Mouse (Mus musculus) ovary, postnatal 36 days (tissue): ENCODE measurements around the gene Ptpn21.

Source experiments
- DNase-seq: peaks from one replicate; pipeline ENCODE4 v3.0.0; 2022; ENCODE audit warnings: low spot score, mixed read lengths

Gene Ptpn21

DNA sequence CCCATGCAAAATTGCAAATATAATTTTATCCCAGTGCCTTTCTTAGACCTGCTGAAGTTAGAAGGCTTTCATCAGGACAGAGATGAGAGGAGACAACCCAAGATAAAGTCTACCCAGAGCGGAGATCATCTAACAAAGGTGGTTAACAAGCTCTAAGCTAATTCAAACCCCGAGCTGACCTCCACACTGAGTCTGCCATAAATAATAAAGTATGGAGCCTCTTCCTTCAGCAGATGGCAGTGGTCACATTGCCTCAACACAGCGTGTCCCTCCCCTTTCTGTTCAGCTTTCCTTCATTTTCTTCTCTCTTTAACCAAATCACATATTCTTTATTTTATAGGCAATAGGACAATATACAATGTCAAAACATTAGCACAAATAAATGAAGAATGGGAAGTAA is 16.2 kb downstream of the Ptpn21 start:
- no peak for DNase-seq

DNA sequence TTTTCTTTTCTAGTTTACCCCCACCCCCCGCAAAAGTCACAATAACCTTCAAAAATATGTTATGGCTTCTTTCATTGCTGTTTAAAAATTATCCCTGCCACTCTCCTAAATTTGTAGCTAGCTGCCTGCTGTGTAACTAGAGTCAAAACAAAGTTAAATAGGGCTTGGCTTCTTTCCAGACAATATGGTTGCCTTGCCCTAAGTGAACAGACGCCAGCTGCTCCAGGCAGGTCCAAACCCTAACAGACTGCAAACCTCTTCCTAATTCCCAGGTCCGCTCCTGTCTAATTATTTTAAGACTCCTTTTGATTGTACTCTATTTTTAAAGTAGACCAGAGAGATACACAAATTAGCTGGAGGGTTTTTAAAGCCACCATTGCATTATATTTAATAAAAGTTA is 16.6 kb downstream of the Ptpn21 start:
- no peak for DNase-seq

DNA sequence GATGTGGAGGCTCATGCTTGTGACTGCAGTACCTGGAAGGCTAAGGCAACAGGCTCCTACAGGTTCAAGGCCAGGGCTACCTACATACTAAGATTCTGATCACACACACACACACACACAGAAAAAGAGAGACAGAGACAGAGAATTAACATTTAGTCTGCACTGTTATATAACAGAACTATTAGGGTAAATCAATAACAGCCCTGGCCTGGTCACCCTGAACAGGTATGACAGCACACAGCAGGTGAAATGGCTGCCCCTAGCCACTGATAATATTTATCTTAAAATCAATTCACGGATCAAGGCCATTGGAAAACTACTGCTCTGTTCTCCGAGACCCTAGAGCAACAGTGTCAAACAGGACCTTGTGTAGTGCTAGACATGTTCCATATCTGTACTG is 21.1 kb downstream of the Ptpn21 start:
- DNase-seq = no peak

DNA sequence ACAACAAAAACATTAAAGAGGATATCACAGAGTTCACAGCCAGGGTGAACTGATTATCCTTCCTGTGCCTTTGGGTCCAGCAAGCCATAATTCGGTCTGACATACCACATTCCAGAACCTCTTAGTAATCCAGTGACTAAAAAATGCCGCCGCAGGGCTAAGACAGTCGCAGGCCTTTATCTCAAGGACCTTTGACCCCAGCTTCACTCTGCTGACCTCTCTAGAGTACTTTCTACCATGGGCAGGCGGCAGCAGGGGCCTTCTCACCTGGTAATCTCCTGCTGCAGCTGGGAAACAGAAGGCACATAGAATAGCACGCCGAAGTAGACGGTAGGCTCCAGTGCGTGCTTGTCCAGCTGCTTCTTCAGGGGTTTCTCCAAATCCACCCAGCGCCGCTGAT is 22.4 kb downstream of the Ptpn21 start:
- DNase-seq = no peak

DNA sequence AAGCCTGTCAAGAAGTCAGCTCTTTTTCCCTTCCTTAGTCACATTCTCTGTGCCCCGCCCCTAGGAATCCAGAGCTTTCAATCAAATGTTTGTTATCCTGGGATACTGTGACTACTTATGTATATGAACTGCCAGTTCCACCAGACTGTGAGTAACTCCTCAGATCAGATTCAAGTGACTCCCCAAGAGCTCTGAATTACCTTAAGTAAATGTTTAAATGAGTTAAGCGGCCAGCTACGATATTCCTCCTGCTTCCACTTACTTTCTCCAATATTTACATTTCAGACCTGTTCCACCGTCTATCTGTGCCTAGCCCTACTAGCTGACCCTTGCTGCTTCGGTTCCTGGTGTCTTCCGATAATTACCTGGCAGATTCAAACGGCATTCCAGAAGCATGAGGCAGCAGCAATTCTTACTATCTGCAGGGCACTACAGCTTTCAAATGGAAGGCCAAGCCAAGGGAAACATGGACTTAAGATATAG is 23.5 kb downstream of the Ptpn21 start:
- no peak for DNase-seq

DNA sequence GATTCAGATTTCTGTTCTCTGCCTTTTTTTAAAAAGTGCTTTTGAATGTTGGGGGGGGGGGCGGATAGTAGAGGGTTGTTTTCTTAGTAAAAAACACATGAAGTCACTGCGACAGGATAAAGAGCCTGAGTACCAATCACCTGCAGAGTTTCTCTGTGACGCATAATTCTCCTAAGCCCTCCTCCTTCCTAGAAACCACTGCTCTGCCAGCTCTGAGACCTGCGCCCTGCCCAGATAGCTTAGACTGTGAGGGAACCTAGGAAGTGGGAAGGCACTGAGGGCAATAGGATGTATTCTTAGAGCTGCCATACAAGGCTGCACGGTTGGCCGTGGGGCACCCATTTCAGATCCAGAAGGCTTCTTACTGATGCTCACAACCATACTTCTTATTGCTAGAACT is 24.4 kb downstream of the Ptpn21 start:
- no peak for DNase-seq

DNA sequence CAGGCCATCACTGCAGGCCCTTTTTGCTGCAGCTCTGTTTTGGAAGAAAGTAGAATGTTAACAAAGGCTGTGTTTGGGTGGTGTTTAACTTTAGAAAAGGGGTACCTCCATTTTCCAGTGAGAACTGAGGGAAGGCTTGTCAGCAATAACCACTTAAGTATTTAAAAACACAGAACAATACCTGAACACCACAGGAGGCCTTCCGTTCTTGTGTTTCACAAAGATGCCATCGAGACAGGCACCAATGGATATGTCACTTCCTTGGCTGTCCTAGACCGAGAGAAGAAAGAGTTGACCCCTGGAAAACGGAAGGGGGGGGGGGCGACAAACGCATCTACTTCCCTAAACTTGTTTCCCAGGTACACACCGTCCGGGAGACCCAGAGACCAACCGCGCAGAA is 33.2 kb downstream of the Ptpn21 start:
- DNase-seq = no peak

DNA sequence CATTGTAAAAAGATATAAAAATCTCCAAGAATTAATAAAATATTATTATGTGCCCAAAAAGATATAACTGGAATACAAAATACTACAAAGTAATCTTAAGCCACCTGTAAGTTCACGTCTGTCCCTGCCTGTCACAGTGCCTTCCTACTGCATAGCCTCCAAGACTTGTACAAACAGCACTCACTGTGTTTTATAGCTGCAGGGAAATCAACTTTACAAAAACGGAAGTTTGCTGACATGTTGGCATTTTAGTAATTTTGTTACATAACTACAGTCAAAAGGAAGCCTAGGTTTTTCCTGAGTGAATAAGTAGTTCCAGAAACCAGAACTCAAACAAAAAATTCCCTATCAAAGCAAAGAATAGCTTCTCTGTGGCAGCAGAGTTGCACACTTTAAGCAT is 33.7 kb downstream of the Ptpn21 start:
- no peak for DNase-seq

DNA sequence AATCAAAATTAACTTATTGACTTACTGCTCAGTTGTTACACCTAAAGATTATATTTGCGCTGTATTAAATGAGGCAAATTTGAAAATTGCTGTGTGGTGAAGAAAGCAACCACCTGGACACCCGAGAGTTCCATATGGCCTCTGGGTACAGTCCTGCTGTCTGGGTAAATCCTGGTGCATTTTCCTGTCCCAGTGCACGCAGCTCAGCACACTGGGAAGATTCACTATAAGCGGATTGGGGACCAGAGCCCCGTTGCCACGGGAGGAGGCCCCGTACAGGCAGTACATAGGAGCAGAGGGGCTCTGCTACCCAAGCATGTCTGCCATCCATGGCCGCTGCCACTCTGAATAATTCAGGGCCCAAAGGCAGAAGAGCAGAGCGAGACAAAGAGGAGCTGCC is 35.6 kb downstream of the Ptpn21 start:
- DNase-seq = no peak

DNA sequence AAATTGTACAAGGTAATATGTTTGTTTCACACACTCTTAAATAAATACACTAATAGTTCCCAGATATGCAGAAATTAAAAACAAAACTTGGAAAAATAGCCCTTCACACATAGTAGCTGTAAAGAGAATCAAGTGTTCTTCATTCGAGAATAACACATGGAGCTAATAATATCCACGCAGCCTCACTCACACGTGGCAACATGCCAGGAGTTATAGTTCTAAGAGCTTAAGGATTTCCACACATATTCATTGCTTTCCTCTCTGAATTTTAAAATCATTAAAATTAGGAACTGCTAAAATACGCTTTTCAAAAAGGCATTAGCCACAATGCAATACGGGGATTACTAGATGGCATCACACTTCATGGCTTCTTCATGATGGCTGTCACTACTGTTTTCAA is 40.0 kb downstream of the Ptpn21 start:
- no peak for DNase-seq

DNA sequence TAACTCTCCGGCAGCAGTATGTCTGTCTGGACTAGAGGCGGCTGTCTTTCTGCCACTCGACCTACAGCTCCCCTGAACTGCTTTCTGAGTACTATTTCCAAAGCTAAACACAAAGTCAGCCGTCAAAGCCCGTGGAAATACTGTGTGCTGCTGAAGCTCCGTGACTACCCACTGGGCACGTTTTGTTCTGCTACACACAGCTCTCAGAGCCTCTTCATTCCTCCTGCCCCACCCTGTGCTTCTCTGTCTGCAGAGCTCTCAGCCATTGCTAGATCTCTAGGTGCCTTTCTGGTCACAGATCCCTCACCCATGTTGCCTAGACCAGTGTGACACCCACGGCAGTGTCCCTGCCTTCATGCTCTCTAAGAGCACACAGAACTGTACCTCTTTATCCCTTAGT is 47.0 kb downstream of the Ptpn21 start:
- DNase-seq = no peak

DNA sequence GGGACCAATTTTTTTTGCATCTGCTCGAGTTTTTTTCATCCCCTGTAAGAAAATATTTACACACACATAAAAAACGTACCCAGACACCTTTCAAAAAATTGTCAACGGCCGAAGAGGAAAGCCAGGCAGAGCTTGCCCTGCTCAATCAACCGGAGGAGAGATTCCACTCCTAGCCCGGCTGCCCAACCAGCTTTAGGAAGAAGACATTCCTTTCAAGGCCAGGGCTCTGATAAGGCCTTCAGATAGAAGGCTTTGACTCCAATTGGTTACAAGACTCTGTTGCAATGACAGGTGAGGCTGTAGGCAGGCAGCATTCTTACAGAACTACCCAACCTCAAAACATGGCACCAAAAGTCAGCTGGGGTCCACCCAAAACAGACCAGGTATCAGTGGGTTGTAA is 53.6 kb downstream of the Ptpn21 start:
- no peak for DNase-seq

DNA sequence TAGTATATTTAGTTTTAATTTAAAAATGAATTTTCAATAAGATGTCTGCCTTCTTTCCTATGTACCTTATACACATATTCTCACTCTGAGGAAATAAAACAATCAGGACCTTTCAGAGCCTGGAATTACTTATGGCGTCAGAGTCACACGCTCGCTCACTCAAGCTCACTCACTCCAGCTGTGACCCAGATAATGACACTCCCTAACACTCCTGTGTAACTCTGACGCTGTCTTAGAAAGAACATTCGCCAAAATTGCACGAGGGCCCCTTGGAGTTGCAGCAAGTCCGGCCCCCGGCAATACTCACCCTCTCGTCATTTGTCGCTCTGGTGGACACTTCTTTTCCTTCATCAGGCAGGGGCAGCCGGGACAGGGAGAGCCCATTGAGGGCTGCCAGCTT is 54.0 kb downstream of the Ptpn21 start:
- no peak for DNase-seq

DNA sequence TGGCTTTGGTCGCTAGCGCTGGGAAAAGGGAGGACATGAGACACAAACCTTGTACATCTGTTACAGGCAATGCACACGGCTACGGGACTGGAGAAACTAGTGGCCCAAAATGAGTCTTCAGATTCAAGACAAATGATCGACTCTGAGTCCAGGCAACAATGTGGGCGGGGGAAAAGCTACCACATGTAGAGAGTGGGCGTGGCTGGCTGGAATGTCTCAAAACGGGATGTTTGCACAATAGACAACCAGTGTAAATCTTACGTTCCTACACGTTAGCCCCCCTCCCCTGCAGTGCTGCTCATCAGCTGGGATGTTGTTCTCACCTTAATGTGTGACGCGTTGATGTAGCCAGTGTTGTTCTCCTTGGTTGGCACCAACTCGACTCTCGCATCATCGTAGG is 55.0 kb downstream of the Ptpn21 start:
- DNase-seq = no peak

DNA sequence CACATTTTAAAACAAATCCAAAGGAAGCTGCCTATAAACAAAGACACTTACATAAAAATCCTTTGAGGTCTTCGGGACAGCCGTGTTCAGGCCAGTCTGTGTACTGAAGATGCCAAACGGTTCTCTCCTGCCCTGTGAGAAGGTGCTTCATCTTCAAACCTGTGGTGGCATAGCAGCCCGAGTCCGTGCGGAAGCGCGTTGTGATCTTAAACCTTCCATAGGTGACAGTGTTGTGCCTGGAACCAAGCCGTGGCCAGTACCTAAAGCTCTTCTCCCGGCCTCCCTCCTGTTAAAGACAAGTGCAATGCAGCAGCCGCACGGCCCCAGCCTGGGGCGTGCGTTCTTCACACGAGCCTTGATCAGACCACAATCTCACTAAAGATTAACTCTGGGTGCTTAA is 57.3 kb downstream of the Ptpn21 start:
- no peak for DNase-seq

DNA sequence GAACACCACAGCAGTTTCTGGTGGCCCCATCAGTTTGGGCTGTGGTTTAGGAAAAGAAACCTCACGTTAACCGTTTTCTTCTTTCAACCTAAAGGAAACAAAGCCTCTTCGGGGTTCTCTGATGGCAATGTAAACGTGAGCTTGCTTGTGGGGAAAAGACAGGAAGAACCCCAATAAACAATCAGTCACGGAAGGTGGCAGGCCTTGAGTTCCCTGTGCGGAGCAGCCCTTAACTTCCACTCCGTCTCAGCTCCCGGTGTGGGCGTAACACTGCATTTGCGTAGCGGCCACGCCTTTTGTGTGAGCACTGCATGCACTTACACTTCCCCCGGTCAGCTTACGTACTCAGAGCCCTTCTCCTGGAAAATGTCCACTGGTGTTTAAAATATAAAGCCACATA is 59.9 kb downstream of the Ptpn21 start:
- no peak for DNase-seq

DNA sequence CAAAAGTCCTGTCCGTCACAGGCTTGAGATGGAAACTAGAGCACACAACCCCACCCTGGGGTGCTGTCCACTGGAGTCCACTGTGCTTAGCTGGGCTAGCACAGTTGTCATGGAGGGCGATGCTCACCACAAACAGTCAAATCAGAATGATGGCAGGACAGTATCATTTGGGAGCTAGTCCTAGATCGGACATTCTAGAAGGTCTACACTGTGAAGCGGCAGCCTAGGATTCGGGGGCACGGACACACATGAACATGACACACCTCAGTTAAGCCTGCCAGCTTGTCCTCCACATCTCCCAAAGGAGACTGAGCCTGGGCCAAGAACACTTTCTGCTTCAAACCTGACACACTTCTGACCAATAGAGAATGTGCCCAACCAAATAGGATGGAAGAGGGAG is 60.3 kb downstream of the Ptpn21 start:
- no peak for DNase-seq

DNA sequence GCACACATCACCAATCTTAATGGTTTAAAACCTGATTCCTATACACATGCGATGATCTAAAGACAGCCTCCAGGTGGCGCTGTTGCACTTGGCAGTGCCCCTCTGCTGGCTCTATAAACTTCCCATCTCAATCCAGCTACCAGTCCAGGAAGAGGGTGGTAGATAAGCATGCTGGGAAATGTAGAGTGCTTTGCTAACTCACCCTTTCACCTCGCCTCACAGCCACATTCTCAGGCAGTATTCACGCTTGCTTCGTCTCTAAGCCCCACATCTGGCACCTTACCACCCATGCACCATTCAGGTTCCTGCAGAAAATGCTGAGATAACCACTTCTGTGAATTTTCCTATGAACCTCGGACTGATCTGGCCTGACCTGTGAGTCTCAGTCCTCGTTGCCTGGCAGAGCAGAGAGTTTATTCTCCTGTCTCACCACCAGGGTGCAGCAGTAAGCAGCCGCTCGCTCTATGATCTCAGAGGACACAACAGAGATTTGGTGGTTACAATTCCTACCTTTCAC is 62.5 kb downstream of the Ptpn21 start:
- peak; percentile 72 for DNase-seq

DNA sequence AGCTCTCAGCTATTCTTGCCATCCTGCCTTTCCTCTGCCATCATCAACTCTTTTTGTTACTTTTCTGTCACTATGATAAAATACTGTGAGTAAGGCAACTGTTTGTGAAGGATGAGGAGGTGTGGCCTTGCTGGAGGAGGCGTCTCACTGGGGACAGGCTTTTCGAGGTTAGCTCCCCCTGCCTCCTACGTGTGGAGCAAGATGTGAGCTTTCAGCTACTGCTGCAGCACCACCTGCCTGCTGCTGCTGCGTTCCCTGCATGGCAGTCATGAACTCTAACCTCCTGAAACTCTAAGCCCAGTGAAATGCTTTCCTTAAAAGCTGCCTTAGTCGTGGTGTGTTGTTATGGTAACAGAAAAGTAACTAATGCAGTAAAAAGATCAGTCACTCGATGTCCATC is 63.3 kb downstream of the Ptpn21 start:
- no peak for DNase-seq

DNA sequence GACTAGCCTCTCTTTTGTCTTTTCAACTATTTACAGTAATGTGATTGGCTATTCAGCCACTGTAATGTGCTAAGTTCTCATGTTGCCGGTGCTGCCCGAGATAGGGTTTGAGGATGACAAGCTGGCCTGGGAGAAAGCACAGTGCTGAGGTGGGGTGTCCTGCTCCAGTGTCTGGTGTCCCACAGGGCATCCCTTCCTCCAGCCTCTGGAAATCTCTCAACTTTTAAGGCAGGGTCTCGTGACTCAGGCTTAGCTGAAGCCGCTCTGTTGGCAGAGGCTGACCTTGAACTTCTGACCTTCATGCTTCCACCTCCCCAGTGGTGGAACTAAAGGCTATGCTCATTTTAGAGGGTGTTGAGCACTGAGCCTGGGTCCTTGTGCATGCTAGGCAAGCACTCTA is 66.8 kb downstream of the Ptpn21 start:
- DNase-seq = no peak

DNA sequence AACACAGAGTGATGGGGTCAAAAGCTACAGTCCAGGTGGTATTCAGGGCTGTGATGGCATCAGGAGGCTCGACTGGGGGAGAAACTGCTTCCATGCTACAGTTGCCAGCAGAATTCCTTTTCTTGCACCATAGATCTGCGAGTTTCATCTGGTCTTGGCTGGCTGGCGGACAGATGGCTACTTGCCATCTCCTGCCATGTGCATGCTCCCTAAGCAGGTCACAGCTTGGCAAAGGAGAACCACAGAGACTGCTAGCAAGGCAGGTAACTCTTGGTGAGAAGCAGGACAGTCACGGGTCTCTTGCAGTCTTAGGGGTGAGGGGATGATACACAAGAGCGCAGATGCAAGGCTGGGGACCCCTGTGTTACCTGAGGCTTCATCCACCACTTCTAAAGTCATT is 67.3 kb downstream of the Ptpn21 start:
- DNase-seq = peak; percentile 27

DNA sequence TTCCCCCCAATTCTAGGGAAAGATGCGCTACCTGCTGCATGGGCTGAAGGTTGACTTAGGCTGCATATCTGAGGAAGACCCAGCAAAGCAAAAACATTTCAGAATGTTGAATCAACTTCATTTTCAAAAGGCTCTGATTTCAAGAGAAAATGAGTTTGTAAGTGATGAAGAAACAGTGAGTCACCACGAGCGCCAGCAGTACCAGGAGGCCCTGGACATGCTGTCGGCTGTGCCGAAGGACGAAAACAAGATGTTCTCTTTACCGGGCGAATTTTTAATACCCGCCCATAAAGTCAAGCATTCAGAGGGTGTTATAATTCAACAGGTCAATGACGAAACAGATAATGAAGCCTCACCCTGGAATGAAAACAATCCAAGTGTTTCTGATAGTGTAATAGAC is 68.1 kb downstream of the Ptpn21 start:
- no peak for DNase-seq

DNA sequence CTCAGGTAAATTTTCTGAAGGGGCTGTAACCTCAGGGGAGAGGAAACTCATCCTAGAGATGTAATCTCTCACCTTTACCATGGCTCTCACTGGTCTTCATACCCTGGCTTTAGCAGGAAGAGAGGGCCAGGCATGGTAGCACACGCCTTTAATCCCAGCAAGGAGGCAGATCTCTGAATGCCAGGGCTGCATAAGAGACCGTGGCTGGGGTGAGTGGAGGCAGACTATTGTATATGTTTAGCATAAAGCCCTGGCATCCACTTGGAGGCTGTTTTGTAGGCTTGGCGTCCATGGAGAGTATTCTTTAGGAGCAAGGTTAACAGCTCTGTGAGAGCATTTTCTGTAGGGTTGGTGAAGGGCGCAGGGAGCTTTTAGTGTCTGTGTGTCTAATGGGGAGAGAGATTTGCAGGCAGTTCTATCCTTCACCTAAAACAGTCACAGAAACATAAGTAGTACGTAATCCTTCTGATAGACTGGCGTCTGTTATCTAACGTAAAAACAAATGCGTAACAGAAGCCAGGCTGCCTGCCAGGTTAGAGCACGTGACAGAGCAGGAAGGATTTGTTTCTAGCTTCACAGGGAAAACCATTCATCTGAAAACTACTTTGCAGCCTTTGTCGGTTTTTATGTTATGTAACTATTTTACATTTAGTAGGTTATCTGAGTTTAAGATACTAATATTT is 68.9 kb downstream of the Ptpn21 start:
- peak; percentile 54 for DNase-seq

DNA sequence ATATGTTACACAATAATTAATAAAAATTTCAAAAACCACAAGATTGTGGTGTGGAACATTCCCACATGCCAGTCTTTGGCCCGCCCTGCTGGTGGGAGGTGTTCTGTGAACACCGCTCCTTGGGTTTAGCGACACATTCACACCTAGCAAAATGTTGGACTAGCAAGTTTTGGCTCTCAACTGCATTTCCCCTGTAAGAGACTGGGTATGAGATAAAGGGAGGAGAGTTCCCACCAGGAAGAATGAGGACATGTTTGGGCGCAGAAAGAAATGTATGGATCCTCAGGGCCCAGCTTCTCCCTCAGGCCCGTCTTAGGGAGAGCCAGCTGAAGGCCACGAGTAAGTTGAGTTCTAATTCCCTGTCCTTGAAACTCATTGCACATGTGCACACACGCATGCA is 74.6 kb downstream of the Ptpn21 start:
- DNase-seq = no peak
